Mouse (Mus musculus) c-Kit-positive CD71-positive TER-119-negative erythroid progenitor cells, embryonic 14.5 days (primary cell): Measurements from ENCODE around the gene Armh1.

ENCODE experiments used
- DNase-seq: peaks from one replicate; pipeline ENCODE4 v3.0.0-alpha.2; 2013; ENCODE audit warnings: low read depth

Gene Armh1

GRCm38 (mm10) chr4:117251801-117252316 is at the start of gene Armh1, which contains the start of gene Tmem53:
Armh1 (minus strand) TSS chr4:117252125.
Tmem53 (plus strand) TSS chr4:117251951.
- peak; percentile 89 for DNase-seq

- no peak for DNase-seq
Observed at GRCm38 (mm10) chr4:117299921-117300320, 48.0 kb upstream of the Armh1 start.

GRCm38 (mm10) chr4:117297819-117298218 is 45.9 kb upstream of the Armh1 start:
- no peak for DNase-seq

- DNase-seq = no peak
Observed at GRCm38 (mm10) chr4:117296849-117297593, 45.1 kb upstream of the Armh1 start.

- DNase-seq = no peak
Observed at GRCm38 (mm10) chr4:117291696-117292095, 39.8 kb upstream of the Armh1 start.

- DNase-seq = peak; percentile 46
Observed at GRCm38 (mm10) chr4:117288927-117289801, 37.2 kb upstream of the Armh1 start.

- peak; percentile 46 for DNase-seq
Observed at GRCm38 (mm10) chr4:117288277-117288926, 36.5 kb upstream of the Armh1 start.

- DNase-seq = no peak
Observed at GRCm38 (mm10) chr4:117284363-117284762, 32.4 kb upstream of the Armh1 start.

- no peak for DNase-seq
Observed at GRCm38 (mm10) chr4:117283271-117284191, 31.6 kb upstream of the Armh1 start.

GRCm38 (mm10) chr4:117281090-117281845 is 29.3 kb upstream of the Armh1 start:
- DNase-seq = no peak

GRCm38 (mm10) chr4:117280397-117280930 is 28.5 kb upstream of the Armh1 start:
- DNase-seq = no peak

GRCm38 (mm10) chr4:117279253-117279642 is 27.3 kb upstream of the Armh1 start:
- DNase-seq = no peak

GRCm38 (mm10) chr4:117278381-117279252 is 26.7 kb upstream of the Armh1 start:
- DNase-seq = no peak

- DNase-seq = no peak
Observed at GRCm38 (mm10) chr4:117277687-117278086, 25.8 kb upstream of the Armh1 start.

- DNase-seq = no peak
Observed at GRCm38 (mm10) chr4:117277021-117277420, 25.1 kb upstream of the Armh1 start.

GRCm38 (mm10) chr4:117276281-117276711 is 24.4 kb upstream of the Armh1 start:
- no peak for DNase-seq

GRCm38 (mm10) chr4:117274720-117275119 is 22.8 kb upstream of the Armh1 start:
- no peak for DNase-seq

GRCm38 (mm10) chr4:117272459-117272858 is 20.5 kb upstream of the Armh1 start:
- DNase-seq = no peak

GRCm38 (mm10) chr4:117270278-117270677 is 18.4 kb upstream of the Armh1 start:
- peak; percentile 83 for DNase-seq
